Mouse (Mus musculus) myocyte (in vitro differentiated cells): Measurements from ENCODE around the gene Hes5. TPM values are rescaled to one million over a fixed set of nuclear protein-coding genes. Genes with fewer than 3 reads are reported as not detected.

Source experiments
- H3K27me3 ChIP-seq: one replicate; pipeline ENCODE4 v1.6.1; 2011; ENCODE audit not compliant: control insufficient read depth, insufficient read depth, insufficient read length
- H3K36me3 ChIP-seq: one replicate; pipeline ENCODE4 v1.6.1; 2011; ENCODE audit not compliant: control insufficient read depth, insufficient read depth
- H3K4me2 ChIP-seq: one replicate; pipeline ENCODE4 v1.6.1; 2011; ENCODE audit warnings: low read depth, control low read depth
- H3K4me3 ChIP-seq: one replicate; pipeline ENCODE4 v1.5.1; 2011; ENCODE audit warnings: mild to moderate bottlenecking, control low read depth, moderate library complexity
- H3K79me2 ChIP-seq: one replicate; pipeline ENCODE4 v1.6.1; 2011; ENCODE audit not compliant: control insufficient read depth, insufficient read depth
- H3ac ChIP-seq: one replicate; pipeline ENCODE4 v1.6.1; 2011; ENCODE audit not compliant: control insufficient read depth, insufficient read length
- CEBPB ChIP-seq: IDR thresholded peaks from 2 replicates; pipeline ENCODE4 v1.6.1; 2011; ENCODE audit warnings: mild to moderate bottlenecking, moderate library complexity; ENCODE audit not compliant: poor library complexity, insufficient read depth, severe bottlenecking
- E2F4 ChIP-seq: IDR thresholded peaks from one replicate; pipeline ENCODE4 v1.6.1; 2011; ENCODE audit warnings: mild to moderate bottlenecking, control low read depth, moderate library complexity; ENCODE audit not compliant: insufficient read depth
- MAX ChIP-seq: IDR thresholded peaks from one replicate; pipeline ENCODE4 v1.6.1; 2011; ENCODE audit warnings: low read depth, mild to moderate bottlenecking, control low read depth
- MYOD1 ChIP-seq, 3 experiments: IDR thresholded peaks; one replicate each; pipeline ENCODE4 v1.6.1; 2011; ENCODE audit warnings: control low read depth in 2 of 3, low read depth in 2 of 3, mild to moderate bottlenecking in 2 of 3, moderate library complexity in 1 of 3; ENCODE audit not compliant: insufficient read length in 2 of 3, control insufficient read depth in 1 of 3
- MYOG ChIP-seq, 3 experiments: IDR thresholded peaks; one replicate each; pipeline ENCODE4 v1.6.1; 2011; ENCODE audit warnings: control low read depth in 2 of 3, low read depth in 2 of 3, mild to moderate bottlenecking in 2 of 3; ENCODE audit not compliant: insufficient read length in 2 of 3, control insufficient read depth in 1 of 3, insufficient read depth in 1 of 3
- POLR2A ChIP-seq: IDR thresholded peaks from one replicate; pipeline ENCODE4 v1.6.1; 2011; ENCODE audit warnings: low read depth, mild to moderate bottlenecking, control low read depth, moderate library complexity; ENCODE audit not compliant: insufficient read length
- POLR2AphosphoS2 ChIP-seq: IDR thresholded peaks from one replicate; pipeline ENCODE4 v1.6.1; 2011; ENCODE audit warnings: low read depth, control low read depth; ENCODE audit not compliant: insufficient read length
- REST ChIP-seq: IDR thresholded peaks from one replicate; pipeline ENCODE4 v1.6.1; 2011; ENCODE audit warnings: mild to moderate bottlenecking, control low read depth, moderate library complexity; ENCODE audit not compliant: insufficient read depth, insufficient read length
- SRF ChIP-seq: IDR thresholded peaks from one replicate; pipeline ENCODE4 v1.6.1; 2011; ENCODE audit warnings: low read depth; ENCODE audit not compliant: control insufficient read depth, insufficient read length
- TCF12 ChIP-seq: IDR thresholded peaks from one replicate; pipeline ENCODE4 v1.6.1; 2011; ENCODE audit warnings: mild to moderate bottlenecking, control low read depth; ENCODE audit not compliant: poor library complexity, insufficient read depth, severe bottlenecking
- TCF3 ChIP-seq: IDR thresholded peaks from one replicate; pipeline ENCODE4 v1.6.1; 2011; ENCODE audit warnings: low read depth, control low read depth; ENCODE audit not compliant: insufficient read length
- USF1 ChIP-seq: IDR thresholded peaks from one replicate; pipeline ENCODE4 v1.6.1; 2011; ENCODE audit warnings: low read depth, mild to moderate bottlenecking, control low read depth, moderate library complexity
- polyA plus RNA-seq: library from polyadenylated mRNA; unstranded; fragments of >200 nt; fragmentation: generic; extraction: Trizol; gene quantifications from one replicate; pipeline ENCODE4 v1.2.1, GENCODE M21; 2012; ENCODE audit warnings: missing spikeins

The Hes5 gene
- polyA plus RNA-seq, 1 experiment, result not detected

GRCm38 (mm10) chr4:155007641-155008040 lies 46.9 kb downstream of the Hes5 start:
- no peak overlapping the region for H3ac ChIP-seq
- TF ChIP-seq SRF (no peak), POLR2AphosphoS2 (no peak), E2F4 (no peak), TCF12 (no peak), MYOG (IDR thresholded peaks at IDR 0.05; ENCODE audit: control insufficient read depth in 1 of 3, insufficient read depth in 1 of 3, insufficient read length in 2 of 3, low read depth in 2 of 3) (no peak), MYOD1 (IDR thresholded peaks at IDR 0.05; ENCODE audit: control insufficient read depth in 1 of 3, insufficient read length in 2 of 3, low read depth in 2 of 3) (no peak), REST (no peak)
- peaks cover 67% of the 10 kb centered on the region for H3K27me3 ChIP-seq
- no peaks in the 10 kb centered on the region for H3K79me2 ChIP-seq
- H3K4me3 ChIP-seq, result no peak overlapping the region
- H3K4me2 ChIP-seq, result no peak overlapping the region
- H3K36me3 ChIP-seq, result no peaks in the 10 kb centered on the region

DNA sequence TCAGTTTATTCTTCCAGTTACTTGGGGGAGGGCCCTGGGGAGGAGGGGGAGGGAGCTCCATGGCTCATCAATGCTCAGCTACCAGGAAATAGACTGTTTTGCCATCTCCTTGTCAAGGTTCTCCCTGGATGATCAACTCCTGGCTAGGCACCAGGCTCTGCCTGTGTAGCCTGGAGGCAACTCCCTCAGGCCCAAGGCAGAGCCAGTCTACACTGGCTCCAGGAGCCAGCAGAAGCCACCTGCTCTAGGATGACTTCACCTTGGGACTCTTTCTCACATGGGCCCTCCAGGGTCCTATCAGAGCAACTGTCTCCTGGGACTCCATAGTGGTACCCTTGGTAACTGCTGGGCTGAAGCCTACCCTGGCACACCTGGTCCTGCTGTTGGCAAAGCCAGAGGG lies 47.4 kb downstream of the Hes5 start:
- no peaks in the 10 kb centered on the region for H3K79me2 ChIP-seq
- H3K36me3 ChIP-seq, result no peaks in the 10 kb centered on the region
- peaks cover 64% of the 10 kb centered on the region for H3K27me3 ChIP-seq
- H3K4me2 ChIP-seq, result no peak overlapping the region
- no peak overlapping the region for H3ac ChIP-seq
- no peak overlapping the region for H3K4me3 ChIP-seq
- TF ChIP-seq MYOG (IDR thresholded peaks at IDR 0.05; ENCODE audit: control insufficient read depth in 1 of 3, insufficient read depth in 1 of 3, insufficient read length in 2 of 3, low read depth in 2 of 3) (no peak), TCF12 (no peak), MYOD1 (IDR thresholded peaks at IDR 0.05; ENCODE audit: control insufficient read depth in 1 of 3, insufficient read length in 2 of 3, low read depth in 2 of 3) (no peak), MAX (no peak), REST (no peak), CEBPB (no peak), SRF (no peak), TCF3 (no peak), POLR2AphosphoS2 (no peak), USF1 (no peak), POLR2A (no peak), E2F4 (no peak)

- Histone ChIP-seq H3K4me3 (no peak overlapping the region), H3K4me2 (no peak overlapping the region)
- no peak for TF ChIP-seq MAX
- no peak for TF ChIP-seq MYOD1 (IDR thresholded peaks at IDR 0.05; ENCODE audit: control insufficient read depth in 1 of 3, insufficient read length in 2 of 3, low read depth in 2 of 3)
- TF ChIP-seq TCF3, result no peak
- TF ChIP-seq POLR2AphosphoS2, result no peak
- no peak for TF ChIP-seq MYOG (IDR thresholded peaks at IDR 0.05; ENCODE audit: control insufficient read depth in 1 of 3, insufficient read depth in 1 of 3, insufficient read length in 2 of 3, low read depth in 2 of 3)
- TF ChIP-seq CEBPB, result no peak
- TF ChIP-seq USF1, result no peak
- TF ChIP-seq TCF12, result no peak
- no peak for TF ChIP-seq SRF
- no peak for TF ChIP-seq REST
- TF ChIP-seq E2F4, result no peak
Measured at GRCm38 (mm10) chr4:155009216-155009615, 48.5 kb downstream of the Hes5 start.

DNA sequence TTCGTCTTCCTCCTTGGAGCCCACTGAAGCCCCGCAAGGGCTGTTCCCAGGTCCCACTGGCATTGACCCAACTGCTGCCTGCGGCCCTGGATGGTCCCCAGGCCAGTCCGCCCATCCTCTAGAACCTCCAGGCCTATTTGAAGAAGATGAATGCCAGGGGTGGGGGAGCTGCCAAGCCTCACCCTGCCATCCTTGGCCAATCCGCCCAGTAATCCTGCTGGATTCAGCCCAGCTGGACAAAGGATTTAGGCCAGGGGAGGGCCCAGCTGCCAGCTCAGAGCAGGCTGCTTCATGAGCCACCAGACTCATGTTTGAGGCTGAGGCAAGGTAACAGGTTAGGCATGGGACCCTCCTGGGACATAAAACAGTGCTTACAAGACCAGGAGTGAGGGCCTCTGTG lies 50.1 kb downstream of the Hes5 start:
- H3K4me3 ChIP-seq, result no peak overlapping the region
- no peaks in the 10 kb centered on the region for H3K79me2 ChIP-seq
- peaks cover 78% of the 10 kb centered on the region for H3K27me3 ChIP-seq
- H3ac ChIP-seq, result no peak overlapping the region
- TF ChIP-seq MYOG (IDR thresholded peaks at IDR 0.05; ENCODE audit: control insufficient read depth in 1 of 3, insufficient read depth in 1 of 3, insufficient read length in 2 of 3, low read depth in 2 of 3) (no peak), E2F4 (no peak), TCF3 (no peak), POLR2A (no peak), MAX (no peak), CEBPB (no peak), POLR2AphosphoS2 (no peak), SRF (no peak), USF1 (no peak), MYOD1 (IDR thresholded peaks at IDR 0.05; ENCODE audit: control insufficient read depth in 1 of 3, insufficient read length in 2 of 3, low read depth in 2 of 3) (no peak), TCF12 (no peak), REST (no peak)
- no peak overlapping the region for H3K4me2 ChIP-seq
- H3K36me3 ChIP-seq, result no peaks in the 10 kb centered on the region

More at GRCm38 (mm10) chr4:155009216-155009615, 48.5 kb downstream of the Hes5 start:
- no peaks in the 10 kb centered on the region for H3K79me2 ChIP-seq
- no peak overlapping the region for H3ac ChIP-seq
- H3K36me3 ChIP-seq, result no peaks in the 10 kb centered on the region
- peaks cover 73% of the 10 kb centered on the region for H3K27me3 ChIP-seq
